Mouse (Mus musculus): ENCODE results near the gene Gbx2. TPM values are rescaled to one million over a fixed set of nuclear protein-coding genes. Genes with fewer than 3 reads are reported as not detected.
A peak's percentile ranks its signal among the peaks of the same experiment; 100 is the strongest.

Gbx2 gene
- 0.81 and 2.4 TPM in 2 replicates for polyA plus RNA-seq (2011; ENCODE audit: insufficient read depth, insufficient read length, low replicate concordance, missing spikeins)

DNA sequence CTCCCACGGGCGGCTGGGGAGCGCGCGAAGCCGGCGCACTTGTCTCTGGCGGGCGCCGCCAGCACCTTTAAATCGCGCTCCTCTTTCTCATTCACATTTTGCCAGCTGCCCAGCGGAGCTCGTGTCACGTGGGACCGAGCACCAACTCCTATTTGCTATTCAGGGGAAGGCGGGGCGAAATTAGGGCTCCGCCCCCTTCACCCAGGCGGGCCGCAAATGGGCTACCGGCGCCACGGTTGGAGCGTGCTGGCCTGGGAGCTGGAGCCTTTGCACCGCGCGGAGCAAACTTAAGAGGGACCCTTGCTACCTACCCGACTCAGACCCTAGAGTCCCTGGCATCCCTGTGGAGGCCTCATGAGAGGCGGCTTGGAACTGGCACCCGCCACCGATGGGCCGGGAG lies at the start of gene Gbx2:
Gene Gbx2 (minus strand): TSS at position 60 of the 400 bp plus-strand sequence.
- Histone ChIP-seq H3K4me3 (replicated peaks; ENCODE audit: control insufficient read depth, low read depth, low read length) (no peak within 1 kb of the TSS), H3K4me1 (ENCODE audit: control insufficient read depth, insufficient read depth, low read length) (no peaks in the 10 kb centered on the region), H3K27ac (ENCODE audit: control insufficient read depth, insufficient read depth, low read depth, low read length, poor library complexity) (no peak within 1 kb of the TSS; the same call in 1 of the 2 replicates)
- TF ChIP-seq POLR2A (IDR thresholded peaks at IDR 0.05; ENCODE audit: borderline replicate concordance, control insufficient read depth, low read depth, low read length) (peak; percentile 27; the same call in 1 of the 2 replicates), CTCF (IDR thresholded peaks at IDR 0.05; ENCODE audit: control insufficient read depth, insufficient read depth, low read length) (no peak)
- WGBS: 5% methylated on average over 33 of the region's 33 CpGs

DNA sequence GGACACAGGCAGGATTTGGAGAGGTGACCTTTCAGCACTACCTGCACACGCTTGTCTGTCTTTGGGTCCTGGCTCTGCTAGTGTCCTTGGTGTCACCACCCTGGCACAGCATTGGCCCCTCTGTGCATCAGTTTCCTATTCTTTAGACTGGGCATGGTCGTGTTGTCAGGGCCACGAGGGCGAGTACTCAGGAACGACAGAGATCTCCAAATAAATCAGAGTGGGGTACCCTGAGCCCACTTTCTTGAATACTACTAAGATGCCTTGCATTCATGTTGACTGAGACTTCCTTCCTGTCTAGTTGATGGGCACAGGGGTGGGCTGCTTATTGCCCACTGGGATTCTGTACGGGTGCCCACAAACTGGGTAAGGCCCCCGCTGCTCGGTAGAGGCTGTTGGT lies 46.3 kb upstream of the Gbx2 start:
- Histone ChIP-seq H3K27ac (ENCODE audit: control insufficient read depth, insufficient read depth, low read depth, low read length, poor library complexity) (no peak overlapping the region), H3K4me3 (replicated peaks; ENCODE audit: control insufficient read depth, low read depth, low read length) (no peak overlapping the region), H3K4me1 (ENCODE audit: control insufficient read depth, insufficient read depth, low read length) (no peaks in the 10 kb centered on the region)
- WGBS: 83% methylated on average over 8 of the region's 8 CpGs
- TF ChIP-seq CTCF (IDR thresholded peaks at IDR 0.05; ENCODE audit: control insufficient read depth, insufficient read depth, low read length) (no peak), POLR2A (IDR thresholded peaks at IDR 0.05; ENCODE audit: borderline replicate concordance, control insufficient read depth, low read depth, low read length) (no peak)

DNA sequence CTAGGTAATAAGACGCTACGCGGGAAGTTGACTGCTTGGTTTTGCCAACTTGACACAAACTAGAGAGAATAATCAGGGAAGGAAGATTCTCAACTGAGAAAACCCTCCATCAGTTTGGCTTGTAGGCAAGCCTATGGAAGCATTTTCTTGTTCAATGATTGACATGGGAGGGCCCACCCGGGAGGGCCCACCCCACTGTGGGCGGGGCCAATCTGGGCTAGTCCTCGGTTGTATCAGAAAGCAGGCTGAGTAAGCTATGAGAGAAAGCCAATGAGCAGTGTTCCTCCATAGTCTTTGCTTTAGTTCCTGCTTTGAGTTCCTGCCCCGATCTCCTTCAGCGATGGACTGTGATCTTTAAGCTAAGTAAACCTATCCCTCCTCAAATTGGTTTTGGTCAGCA lies 45.4 kb upstream of the Gbx2 start:
- H3K27ac ChIP-seq (ENCODE audit: control insufficient read depth, insufficient read depth, low read depth, low read length, poor library complexity): no peak overlapping the region
- no peaks in the 10 kb centered on the region for H3K4me1 ChIP-seq (ENCODE audit: control insufficient read depth, insufficient read depth, low read length)
- TF ChIP-seq POLR2A (IDR thresholded peaks at IDR 0.05; ENCODE audit: borderline replicate concordance, control insufficient read depth, low read depth, low read length) (no peak), CTCF (IDR thresholded peaks at IDR 0.05; ENCODE audit: control insufficient read depth, insufficient read depth, low read length) (no peak)
- H3K4me3 ChIP-seq (replicated peaks; ENCODE audit: control insufficient read depth, low read depth, low read length): no peak overlapping the region
- 73% methylated on average over 8 of the region's 8 CpGs for WGBS

DNA sequence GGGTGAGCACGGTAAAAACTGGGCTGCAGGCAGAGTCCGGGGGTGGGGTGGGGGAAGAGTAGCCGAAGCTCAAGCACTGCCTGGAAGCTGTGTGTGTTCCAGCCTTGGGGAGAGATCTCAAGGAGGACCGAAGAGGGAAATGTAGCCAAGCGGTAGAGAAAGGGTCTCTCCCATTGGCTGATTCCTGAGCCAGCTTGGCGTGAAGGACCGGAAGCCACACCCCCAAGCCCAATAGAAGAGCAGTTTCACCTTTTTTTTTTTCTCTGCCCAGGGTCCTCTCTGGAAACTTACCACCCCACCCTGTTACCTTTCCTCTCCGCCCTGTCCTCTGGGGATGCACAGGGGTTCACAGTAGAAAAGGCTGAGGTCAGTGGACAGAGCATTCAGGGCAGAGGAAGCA lies 43.6 kb upstream of the Gbx2 start:
- H3K4me3 ChIP-seq (replicated peaks; ENCODE audit: control insufficient read depth, low read depth, low read length): no peak overlapping the region
- H3K4me1 ChIP-seq (ENCODE audit: control insufficient read depth, insufficient read depth, low read length): no peaks in the 10 kb centered on the region
- H3K27ac ChIP-seq (ENCODE audit: control insufficient read depth, insufficient read depth, low read depth, low read length, poor library complexity): no peak overlapping the region
- 65% methylated on average over 8 of the region's 8 CpGs for WGBS
- TF ChIP-seq CTCF (IDR thresholded peaks at IDR 0.05; ENCODE audit: control insufficient read depth, insufficient read depth, low read length) (no peak), POLR2A (IDR thresholded peaks at IDR 0.05; ENCODE audit: borderline replicate concordance, control insufficient read depth, low read depth, low read length) (no peak)

- H3K4me1 ChIP-seq (ENCODE audit: control insufficient read depth, insufficient read depth, low read length): no peaks in the 10 kb centered on the region
- TF ChIP-seq POLR2A (IDR thresholded peaks at IDR 0.05; ENCODE audit: borderline replicate concordance, control insufficient read depth, low read depth, low read length) (no peak), CTCF (IDR thresholded peaks at IDR 0.05; ENCODE audit: control insufficient read depth, insufficient read depth, low read length) (no peak)
- H3K4me3 ChIP-seq (replicated peaks; ENCODE audit: control insufficient read depth, low read depth, low read length): no peak overlapping the region
- WGBS: 60% methylated on average over 8 of the region's 8 CpGs
- no peak overlapping the region for H3K27ac ChIP-seq (ENCODE audit: control insufficient read depth, insufficient read depth, low read depth, low read length, poor library complexity)
Observed at GRCm38 (mm10) chr1:89971848-89972247, 40.9 kb upstream of the Gbx2 start.

DNA sequence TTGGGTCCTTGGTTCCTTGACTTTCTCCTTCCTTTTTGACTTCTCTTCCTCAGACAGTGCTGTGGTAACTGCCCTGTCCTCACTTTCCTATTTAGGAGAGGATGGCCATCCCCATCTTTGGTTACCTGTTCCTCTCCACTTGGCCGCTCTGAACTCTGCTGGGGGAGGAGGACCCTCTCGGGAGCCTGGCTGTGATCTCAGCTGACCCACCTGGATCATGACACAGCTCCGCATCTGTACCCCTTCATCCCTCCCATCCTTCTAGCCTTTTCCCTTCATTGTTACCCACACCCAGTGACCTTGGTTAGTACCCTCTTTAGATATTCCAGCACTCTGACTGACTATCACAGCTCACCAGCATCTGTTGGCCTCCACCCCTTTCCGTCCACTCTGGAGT lies 38.7 kb upstream of the Gbx2 start:
- H3K27ac ChIP-seq (ENCODE audit: control insufficient read depth, insufficient read depth, low read depth, low read length, poor library complexity): no peak overlapping the region
- 83% methylated on average over 4 of the region's 4 CpGs for WGBS
- TF ChIP-seq CTCF (IDR thresholded peaks at IDR 0.05; ENCODE audit: control insufficient read depth, insufficient read depth, low read length): no peak
- TF ChIP-seq POLR2A (IDR thresholded peaks at IDR 0.05; ENCODE audit: borderline replicate concordance, control insufficient read depth, low read depth, low read length): no peak
- H3K4me3 ChIP-seq (replicated peaks; ENCODE audit: control insufficient read depth, low read depth, low read length): no peak overlapping the region
- H3K4me1 ChIP-seq (ENCODE audit: control insufficient read depth, insufficient read depth, low read length): no peaks in the 10 kb centered on the region

DNA sequence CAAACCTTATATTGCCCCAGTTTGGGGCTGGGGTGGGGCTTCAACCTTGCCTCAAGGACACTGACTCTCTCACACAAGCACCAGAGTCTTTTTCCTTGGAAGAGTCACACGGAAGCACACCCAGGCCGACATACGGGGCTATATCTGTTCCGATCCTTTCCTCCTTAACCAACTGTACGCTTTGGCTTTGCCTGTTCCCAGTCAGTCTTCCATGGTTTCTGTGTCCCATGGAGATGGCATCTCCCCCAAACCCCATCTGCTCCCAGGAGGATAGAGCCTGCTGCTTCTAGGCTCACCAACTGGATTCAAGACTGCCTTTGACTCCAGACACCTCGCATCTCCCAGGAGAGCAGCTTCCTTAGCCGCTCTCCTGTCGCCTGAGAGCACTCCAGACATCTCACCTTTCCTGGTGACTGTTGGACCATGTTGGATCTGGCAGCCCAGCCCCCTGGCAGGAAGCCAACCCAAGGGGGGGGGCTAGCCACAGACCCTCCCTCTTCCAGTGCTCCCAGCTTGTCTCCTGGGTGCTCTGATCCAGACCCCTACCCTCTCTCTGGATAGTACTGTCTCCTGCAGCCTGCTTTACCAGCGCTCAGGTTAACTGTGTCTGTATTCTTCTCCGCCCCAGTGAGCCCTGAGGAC lies 38.2 kb upstream of the Gbx2 start:
- WGBS: 52% methylated on average over 10 of the region's 10 CpGs

DNA sequence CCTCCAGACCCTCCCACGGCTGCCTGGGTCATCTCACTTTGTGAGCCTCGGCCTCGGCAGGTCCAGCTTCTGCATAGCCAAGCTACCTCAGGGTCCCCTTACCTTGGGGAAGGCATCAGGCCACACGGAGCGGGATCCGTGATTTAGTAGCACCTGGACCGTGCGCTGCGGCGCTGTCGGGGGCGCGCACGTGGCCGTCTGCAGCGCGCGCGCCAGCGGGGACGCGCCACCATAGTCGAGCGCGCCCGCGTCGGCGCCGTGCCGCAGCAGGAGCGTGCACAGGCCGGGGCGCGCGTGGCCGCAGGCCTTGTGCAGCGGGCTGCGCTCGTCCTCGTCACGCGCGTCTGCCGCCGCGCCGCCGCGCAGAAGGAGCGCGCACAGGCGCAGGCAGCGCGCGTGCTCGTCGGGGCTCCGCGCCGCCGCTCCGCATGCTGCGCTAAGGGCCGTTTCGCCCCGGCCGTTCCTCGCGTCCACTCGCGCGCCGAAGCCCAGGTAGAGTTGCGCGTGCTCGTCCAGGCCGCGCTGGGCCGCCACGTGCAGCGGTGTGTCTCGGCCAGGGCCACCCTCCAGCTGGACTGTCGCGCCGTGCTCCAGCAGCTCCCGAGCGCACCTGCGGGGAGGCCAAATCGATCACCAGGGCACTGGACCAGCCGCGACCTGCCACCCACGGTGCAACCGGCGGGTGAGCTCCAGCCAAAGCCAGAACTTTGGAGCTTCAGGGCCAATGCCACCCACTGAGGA lies 37.3 kb upstream of the Gbx2 start:
- 2% methylated on average over 95 of the region's 95 CpGs for WGBS
- Histone ChIP-seq H3K27ac (ENCODE audit: control insufficient read depth, insufficient read depth, low read depth, low read length, poor library complexity) (no peak overlapping the region), H3K4me3 (replicated peaks; ENCODE audit: control insufficient read depth, low read depth, low read length) (no peak overlapping the region), H3K4me1 (ENCODE audit: control insufficient read depth, insufficient read depth, low read length) (no peaks in the 10 kb centered on the region)
- TF ChIP-seq CTCF (IDR thresholded peaks at IDR 0.05; ENCODE audit: control insufficient read depth, insufficient read depth, low read length): no peak
- TF ChIP-seq POLR2A (IDR thresholded peaks at IDR 0.05; ENCODE audit: borderline replicate concordance, control insufficient read depth, low read depth, low read length): no peak

More for the DNA sequence above, 38.2 kb upstream of the Gbx2 start:
- Histone ChIP-seq H3K4me3 (replicated peaks; ENCODE audit: control insufficient read depth, low read depth, low read length) (no peak overlapping the region), H3K27ac (ENCODE audit: control insufficient read depth, insufficient read depth, low read depth, low read length, poor library complexity) (no peak overlapping the region), H3K4me1 (ENCODE audit: control insufficient read depth, insufficient read depth, low read length) (no peaks in the 10 kb centered on the region)
- TF ChIP-seq CTCF (IDR thresholded peaks at IDR 0.05; ENCODE audit: control insufficient read depth, insufficient read depth, low read length) (no peak), POLR2A (IDR thresholded peaks at IDR 0.05; ENCODE audit: borderline replicate concordance, control insufficient read depth, low read depth, low read length) (no peak)
